Mouse (Mus musculus) thymus, postnatal 14 days (tissue): ENCODE data around the gene Gm17093.
"Not testable (repeated sequence)": the region's sequence is repeated elsewhere in the genome, so short reads cannot be mapped to it uniquely, and the experiment has no call there.

Experiments
- DNase-seq: peaks from one replicate; pipeline ENCODE4 v3.0.0; 2021

Gm17093 gene

GRCm38 (mm10) chr14:44517976-44518375 lies at the start of gene Gm17093:
TSS of gene Gm17093 (plus strand) at chr14:44518276.
- DNase-seq: not testable (repeated sequence)

GRCm38 (mm10) chr14:44492163-44492562 lies 25.9 kb upstream of the Gm17093 start, which contains the start of gene BC061237:
TSS of gene BC061237 (plus strand) at chr14:44492463.
- not testable (repeated sequence) for DNase-seq

GRCm38 (mm10) chr14:44547961-44548360 lies 29.9 kb downstream of the Gm17093 start:
- DNase-seq: not testable (repeated sequence)
